Mouse (Mus musculus) G1E (cell line): ENCODE measurements around the gene Usp36. TPM values are rescaled to one million over a fixed set of nuclear protein-coding genes. Genes with fewer than 3 reads are reported as not detected.

Experiments
- ATAC-seq: 2 replicates; pipeline ENCODE4 v1.8.0; 2016; ENCODE audit warnings: mild to moderate bottlenecking; ENCODE audit not compliant: insufficient number of reproducible peaks, poor library complexity, low FRiP score, severe bottlenecking; ENCODE audit errors: extremely low read depth
- DNase-seq: peaks from one replicate; pipeline ENCODE4 v3.0.0; 2012; ENCODE audit warnings: low spot score
- H3K27me3 ChIP-seq: 2 replicates; pipeline ENCODE4 v1.6.1; 2012; ENCODE audit warnings: mild to moderate bottlenecking, low read length, inconsistent platforms; ENCODE audit not compliant: insufficient read depth
- H3K36me3 ChIP-seq: replicated peaks from 2 replicates; pipeline ENCODE3; 2012; ENCODE audit warnings: mild to moderate bottlenecking, inconsistent platforms
- H3K4me1 ChIP-seq: 2 replicates; pipeline ENCODE4 v1.6.1; 2012; ENCODE audit warnings: low read depth, low read length, inconsistent platforms, mixed read lengths; ENCODE audit not compliant: insufficient read depth
- H3K4me3 ChIP-seq: 2 replicates; pipeline ENCODE4 v1.5.1; 2012; ENCODE audit warnings: low read depth, mild to moderate bottlenecking, inconsistent platforms, low read length, moderate library complexity, mixed read lengths
- H3K9me3 ChIP-seq: replicated peaks from 2 replicates; pipeline ENCODE4 v1.6.1; 2012; ENCODE audit warnings: inconsistent platforms
- CTCF ChIP-seq: IDR thresholded peaks from 2 replicates; pipeline ENCODE4 v1.5.1; 2012; ENCODE audit warnings: low read depth, low read length, inconsistent platforms, mixed read lengths
- GATA1 ChIP-seq: IDR thresholded peaks from 2 replicates; pipeline ENCODE4 v1.6.1; 2012; ENCODE audit warnings: borderline replicate concordance, low read length, inconsistent platforms, mixed read lengths
- GATA2 ChIP-seq: IDR thresholded peaks from 2 replicates; pipeline ENCODE4 v1.6.1; 2012; ENCODE audit warnings: low read depth, low read length, inconsistent platforms, borderline replicate concordance
- POLR2AphosphoS5 ChIP-seq: IDR thresholded peaks from 2 replicates; pipeline ENCODE4 v1.6.1; 2012; ENCODE audit warnings: low read depth, low read length, inconsistent platforms; ENCODE audit not compliant: insufficient replicate concordance
- TAL1 ChIP-seq: conservative IDR thresholded peaks from 2 replicates; pipeline ENCODE4 v1.6.1; 2012; ENCODE audit warnings: low read depth, low read length, inconsistent platforms, mixed read lengths
- polyA plus RNA-seq: library from polyadenylated mRNA; stranded (reverse); fragments of >175 nt; gene quantifications from 2 replicates; pipeline ENCODE4 v1.2.3, GENCODE M21; 2012
- total RNA-seq, 2 experiments: library from RNA; stranded (forward) in 1 of 2; stranded (reverse) in 1 of 2; fragments of 200-1000 nt in 1 of 2; fragments of >200 nt in 1 of 2; fragmentation: Nextera tagmentation in 1 of 2; gene quantifications; 2 replicates each; pipeline ENCODE4 v1.2.3; 2014 to 2017

Gene Usp36
- total and polyA plus RNA-seq, 3 experiments = 8.0 to 60.6 (median 27.1) TPM

- Histone ChIP-seq H3K4me3 (no peak overlapping the region), H3K27me3 (peaks cover 19% of the 10 kb centered on the region), H3K4me1 (peaks cover 3% of the 10 kb centered on the region; the same call in 1 of the 2 replicates), H3K9me3 (no peaks in the 10 kb centered on the region), H3K36me3 (no peaks in the 10 kb centered on the region)
- TF ChIP-seq GATA1 (no peak), POLR2AphosphoS5 (no peak), GATA2 (no peak), TAL1 (no peak), CTCF (no peak)
- no peak for ATAC-seq
- no peak for DNase-seq
Measured at GRCm38 (mm10) chr11:118226850-118227249, 63.2 kb downstream of the Usp36 start.

DNA sequence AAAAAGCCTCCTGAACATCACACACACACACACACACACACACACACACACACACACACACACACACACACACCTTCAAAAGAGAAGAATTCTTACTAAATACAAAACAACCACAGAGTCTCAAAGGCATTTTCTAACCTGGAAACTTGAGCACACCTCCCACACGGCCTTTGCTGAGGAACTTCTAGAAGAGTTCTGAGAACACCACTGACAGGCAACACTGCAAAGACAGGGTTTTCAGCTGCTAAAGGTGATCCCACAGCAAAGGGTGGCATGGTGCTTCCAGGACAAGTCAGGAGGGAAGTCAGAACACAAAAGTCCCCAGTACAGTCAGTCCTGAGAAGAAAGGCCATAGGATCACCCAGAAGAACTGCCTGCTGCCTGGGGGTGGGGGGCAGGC lies 64.2 kb downstream of the Usp36 start:
- Histone ChIP-seq H3K36me3 (no peaks in the 10 kb centered on the region), H3K4me3 (no peak overlapping the region), H3K9me3 (no peaks in the 10 kb centered on the region), H3K4me1 (peaks cover 3% of the 10 kb centered on the region; the same call in 1 of the 2 replicates), H3K27me3 (peaks cover 16% of the 10 kb centered on the region)
- ATAC-seq = no peak
- no peak for DNase-seq
- TF ChIP-seq POLR2AphosphoS5 (no peak), GATA2 (no peak), TAL1 (no peak), CTCF (no peak), GATA1 (no peak)

DNA sequence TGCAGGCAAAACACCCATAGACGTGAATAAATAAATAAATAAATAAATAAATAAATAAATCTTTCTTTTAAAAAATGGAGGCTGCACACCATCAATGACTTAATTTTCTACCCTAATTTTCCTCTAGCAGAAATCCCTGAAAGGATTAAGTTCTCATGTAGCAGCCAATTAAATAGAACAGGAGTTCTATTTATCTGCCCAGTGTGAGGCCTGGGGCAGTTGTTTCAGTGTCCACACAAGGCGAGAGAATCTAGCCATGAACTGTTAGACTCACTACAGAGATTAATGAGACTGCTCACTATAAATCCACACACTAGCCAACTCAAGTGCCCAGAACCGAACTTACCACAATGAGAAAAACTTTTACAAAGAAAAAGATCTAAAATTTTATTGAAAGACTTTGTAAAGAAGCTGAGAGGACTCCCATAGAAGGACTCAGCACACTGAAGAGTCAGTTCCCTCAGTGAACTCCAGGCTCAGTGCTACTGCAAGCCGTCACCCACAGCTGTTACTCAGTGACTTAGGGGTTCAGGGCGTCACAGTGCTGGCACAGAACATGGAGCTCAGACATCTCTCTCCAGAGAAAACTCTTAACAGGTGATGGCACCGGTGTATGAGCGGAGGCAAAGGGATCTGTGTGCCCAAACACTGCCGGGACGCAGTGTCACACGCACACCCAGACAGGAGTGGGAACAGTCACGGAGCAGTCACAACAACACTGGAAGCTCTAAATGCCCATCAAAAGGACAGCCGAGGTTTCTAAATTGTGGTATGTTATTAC lies 64.8 kb downstream of the Usp36 start:
- H3K9me3 ChIP-seq = no peaks in the 10 kb centered on the region
- DNase-seq (no peak), ATAC-seq (no peak)
- no peaks in the 10 kb centered on the region for H3K36me3 ChIP-seq
- no peak overlapping the region for H3K4me3 ChIP-seq
- no peak for TF ChIP-seq GATA1
- TF ChIP-seq CTCF = no peak
- TF ChIP-seq TAL1 = no peak
- TF ChIP-seq POLR2AphosphoS5 = no peak
- TF ChIP-seq GATA2 = no peak
- H3K4me1 ChIP-seq = peaks cover 3% of the 10 kb centered on the region; the same call in 1 of the 2 replicates
- H3K27me3 ChIP-seq = peaks cover 14% of the 10 kb centered on the region

DNA sequence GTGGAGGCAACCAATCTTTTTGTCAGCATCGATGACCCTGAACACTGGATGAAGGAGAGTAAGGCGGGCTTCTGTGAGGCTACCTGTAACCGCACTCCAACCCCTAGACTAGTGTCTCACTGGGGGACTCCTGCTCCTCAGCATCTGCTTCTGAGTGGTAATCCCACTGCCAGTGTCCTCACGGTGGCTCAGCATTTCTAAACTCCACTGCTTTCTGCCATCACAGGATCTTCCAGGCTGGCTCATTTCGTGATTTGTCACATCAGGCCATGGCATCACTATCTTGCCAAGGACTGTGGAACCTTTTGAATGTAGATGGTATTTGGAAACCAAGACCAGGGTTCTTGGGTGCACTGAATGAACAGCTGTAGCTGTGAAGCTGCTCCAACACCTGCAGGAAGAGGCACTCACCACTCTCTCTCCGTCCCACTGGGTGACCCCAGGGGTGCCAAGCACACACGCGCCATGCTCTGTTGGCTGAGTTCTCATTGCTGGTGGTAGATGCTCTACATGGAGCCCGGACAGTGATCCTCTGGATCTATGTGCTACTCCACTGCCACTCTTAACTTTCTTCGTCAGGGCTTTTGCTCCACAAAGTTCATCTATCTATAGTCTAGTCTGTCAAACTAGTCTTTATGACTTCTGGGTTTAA lies 66.5 kb downstream of the Usp36 start:
- Histone ChIP-seq H3K4me1 (peaks cover 3% of the 10 kb centered on the region; the same call in 1 of the 2 replicates), H3K36me3 (no peaks in the 10 kb centered on the region), H3K4me3 (no peak overlapping the region), H3K9me3 (no peaks in the 10 kb centered on the region), H3K27me3 (peaks cover 11% of the 10 kb centered on the region)
- no peak for TF ChIP-seq POLR2AphosphoS5
- TF ChIP-seq GATA2 = no peak
- TF ChIP-seq GATA1 = no peak
- no peak for TF ChIP-seq CTCF
- no peak for TF ChIP-seq TAL1
- DNase-seq (no peak), ATAC-seq (no peak)

GRCm38 (mm10) chr11:118222917-118223316 lies 67.1 kb downstream of the Usp36 start:
- no peak overlapping the region for H3K4me3 ChIP-seq
- peaks cover 3% of the 10 kb centered on the region; the same call in 1 of the 2 replicates for H3K4me1 ChIP-seq
- DNase-seq (no peak), ATAC-seq (no peak)
- peaks cover 8% of the 10 kb centered on the region; the same call in 1 of the 2 replicates for H3K27me3 ChIP-seq
- H3K36me3 ChIP-seq = no peaks in the 10 kb centered on the region
- no peak for TF ChIP-seq GATA2
- TF ChIP-seq CTCF = no peak
- no peak for TF ChIP-seq TAL1
- no peak for TF ChIP-seq GATA1
- no peak for TF ChIP-seq POLR2AphosphoS5
- H3K9me3 ChIP-seq = no peaks in the 10 kb centered on the region

GRCm38 (mm10) chr11:118222351-118222885 lies 67.6 kb downstream of the Usp36 start:
- Histone ChIP-seq H3K27me3 (peaks cover 8% of the 10 kb centered on the region; the same call in 1 of the 2 replicates), H3K36me3 (no peaks in the 10 kb centered on the region), H3K9me3 (no peaks in the 10 kb centered on the region), H3K4me1 (no peaks in the 10 kb centered on the region), H3K4me3 (no peak overlapping the region)
- ATAC-seq (no peak), DNase-seq (no peak)
- TF ChIP-seq CTCF (no peak), POLR2AphosphoS5 (no peak), GATA2 (no peak), TAL1 (no peak), GATA1 (no peak)
